Mouse (Mus musculus): ENCODE data around the gene Pnp2.

GRCm38 (mm10) chr14:50969041-50969440 is 13.2 kb downstream of the Pnp2 start:
- TF ChIP-seq CTCF (IDR thresholded peaks at IDR 0.05; ENCODE audit: borderline replicate concordance, insufficient read depth, low read depth, low read length) (no peak), POLR2A (IDR thresholded peaks at IDR 0.05; ENCODE audit: borderline replicate concordance, insufficient read depth, low read length) (no peak)

Data from cerebellum, adult 2 months (tissue).